Mouse (Mus musculus): ENCODE measurements at regions not wholly inside any gene's neighbourhood (a gene's known extent, or its start where the extent isn't known, plus 50 kb on each side); places are given as distances from the start of the nearest gene placed in this dataset.

DNA sequence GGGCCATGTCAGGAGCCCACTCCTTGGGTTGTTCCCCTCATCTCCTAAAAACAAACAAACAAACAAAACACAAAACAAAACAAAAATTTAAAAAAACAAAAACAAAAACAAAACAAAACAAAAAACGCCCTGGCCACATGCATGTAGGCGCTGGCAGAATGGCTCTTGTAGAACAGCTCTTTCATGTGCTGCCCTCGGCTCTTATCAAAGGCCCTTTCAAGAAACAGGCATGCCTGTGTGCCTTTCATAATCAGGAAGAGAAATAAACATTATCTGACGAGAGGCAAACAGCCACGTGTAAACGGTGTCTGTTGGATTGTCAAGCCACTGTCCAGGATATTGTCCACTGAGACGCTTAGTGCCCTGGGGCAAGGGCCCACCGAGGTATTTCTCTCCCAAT is 65.2 kb downstream of the Pja1 start:
- TF ChIP-seq CTCF (IDR thresholded peaks at IDR 0.05; ENCODE audit: borderline replicate concordance, insufficient read depth, low read length) (no peak), POLR2A (IDR thresholded peaks at IDR 0.05; ENCODE audit: low read depth, low read length) (no peak)
